In genomic region chr9:3018944-3019343, GRCm38 (mm10) we compare ENCODE assay signal across 14 mouse cellular contexts. TPM values are rescaled to one million over a fixed set of nuclear protein-coding genes. Genes with fewer than 3 reads are reported as not detected.
A peak's percentile ranks its signal among the peaks of the same experiment; 100 is the strongest.
DNase-seq lines count a peak whose midpoint lies in the region.
"Not testable (repeated sequence)": the region's sequence is repeated elsewhere in the genome, so short reads cannot be mapped to it uniquely, and the experiment has no call there.
"Had no signal": no experiment of that assay in that cellular context is flagged by ENCODE, and none has a peak within 500 bp of the region (broad histone marks: within the 10 kb centered on the region; RNA-seq: fewer than 3 reads in every experiment).

No protein-coding gene starts in this region.

- intact Hi-C loops in left cerebral cortex, postnatal 25 days (cut with DNase I): not testable (repeated sequence)

- DNase-seq in adrenal gland, postnatal 25 days: peak; percentile 90
- peak; percentile 100 for DNase-seq in cerebellum, postnatal 4 days (ENCODE audit: low spot score in 2 of 2)
- peak; percentile 100 for DNase-seq in gastrocnemius, postnatal 4 days (ENCODE audit: low spot score in 2 of 2)
- DNase-seq in layer of hippocampus, adult 18-20 months (ENCODE audit: low spot score in 2 of 2): peak; percentile 4 to 52
- peak; percentile 23 to 74 for DNase-seq in left cerebral cortex, postnatal 25 days (ENCODE audit: low spot score in 2 of 2)
- peak; percentile 23 for DNase-seq in right cerebral cortex, postnatal 14 days
- peak; percentile 100 for DNase-seq in testis, postnatal 10 days (ENCODE audit: low spot score)
- peak; percentile 82 to 93 for DNase-seq in urinary bladder, postnatal 36 days (ENCODE audit: low spot score in 2 of 2)

RNA-seq across cellular contexts. Expression of gene Gm10719, which starts 1.7 kb away (rescaled TPM):
- 2.6 and 4.7 TPM in 2 replicates for total RNA-seq in adrenal gland, postnatal 25 days (2021)
- total RNA-seq in gastrocnemius, postnatal 4 days (2021): 1 to 10 TPM in 1 of 2 experiments, under 1 TPM in 1; 0.93 to 1.1 TPM
- not detected for total RNA-seq in layer of hippocampus, adult 18-20 months (2021)
- total RNA-seq in left cerebral cortex, postnatal 25 days (2021): not detected
- total RNA-seq: common myeloid progenitor, adult 5-6 weeks had no signal

RNA-seq across cellular contexts. Expression of gene Gm10720, which starts 3.5 kb away (rescaled TPM):
- total RNA-seq in adrenal gland, postnatal 25 days (2021): not detected in 2 replicates
- not detected for total RNA-seq in gastrocnemius, postnatal 4 days (2021)
- not detected for total RNA-seq in layer of hippocampus, adult 18-20 months (2021)
- total RNA-seq in left cerebral cortex, postnatal 25 days (2021): not detected
- total RNA-seq: adrenal gland, adult 2 months; common myeloid progenitor, adult 5-6 weeks; forebrain, postnatal 0 days; hematopoietic stem cell, adult 5-6 weeks; layer of hippocampus, postnatal 14 days had no signal

RNA-seq across cellular contexts. Expression of gene Gm10718, which starts 4.4 kb away (rescaled TPM):
- 3.6 and 4.1 TPM in 2 replicates for total RNA-seq in adrenal gland, postnatal 25 days (2021)
- 1 to 10 TPM; 1.2 to 1.8 TPM for total RNA-seq in gastrocnemius, postnatal 4 days (2021)
- under 1 TPM in 1 of 2 experiments, not detected in 1; 0.87 TPM for total RNA-seq in layer of hippocampus, adult 18-20 months (2021)
- total RNA-seq in left cerebral cortex, postnatal 25 days (2021): 1 to 10 TPM in 1 of 2 experiments, not detected in 1; 1.2 TPM
- total RNA-seq: forebrain, postnatal 0 days had no signal

RNA-seq across cellular contexts. Expression of gene Gm10721, which starts 6.0 kb away (rescaled TPM):
- 2.4 TPM in 1 of 2 replicates, not detected in the other for total RNA-seq in adrenal gland, postnatal 25 days (2021)
- total RNA-seq in gastrocnemius, postnatal 4 days (2021): under 1 TPM; 0.73 to 0.86 TPM
- total RNA-seq in layer of hippocampus, adult 18-20 months (2021): not detected
- total RNA-seq in left cerebral cortex, postnatal 25 days (2021): not detected
- total RNA-seq: common myeloid progenitor, adult 5-6 weeks had no signal

RNA-seq across cellular contexts. Expression of gene Gm10717, which starts 6.3 kb away (rescaled TPM):
- 2.2 TPM in 1 of 2 replicates, not detected in the other for total RNA-seq in adrenal gland, postnatal 25 days (2021)
- under 1 TPM in 1 of 2 experiments, not detected in 1; 0.78 TPM for total RNA-seq in gastrocnemius, postnatal 4 days (2021)
- total RNA-seq in layer of hippocampus, adult 18-20 months (2021): not detected
- total RNA-seq in left cerebral cortex, postnatal 25 days (2021): not detected
- total RNA-seq: ES-E14; forebrain, postnatal 0 days had no signal

Comparison
In these comparisons a context has a peak if more than half of its experiments do, and no peak if none do; other contexts are left out.
1. Peak in every context shown above with its lines: DNase-seq.
2. DNase-seq: peak in every context shown above with its lines; median percentile 100 in cerebellum, postnatal 4 days; 100 in gastrocnemius, postnatal 4 days; 100 in testis, postnatal 10 days; 90 in adrenal gland, postnatal 25 days; 88 in urinary bladder, postnatal 36 days; 48 in left cerebral cortex, postnatal 25 days; 28 in layer of hippocampus, adult 18-20 months; 23 in right cerebral cortex, postnatal 14 days.